Mouse (Mus musculus) myocyte (in vitro differentiated cells): ENCODE data around the gene Zfp384.

Experiments used
- MYOD1 ChIP-seq, 3 experiments: IDR thresholded peaks; one replicate each; pipeline ENCODE4 v1.6.1; 2011; ENCODE audit warnings: control low read depth in 2 of 3, low read depth in 2 of 3, mild to moderate bottlenecking in 2 of 3, moderate library complexity in 1 of 3; ENCODE audit not compliant: insufficient read length in 2 of 3, control insufficient read depth in 1 of 3
- POLR2A ChIP-seq: IDR thresholded peaks from one replicate; pipeline ENCODE4 v1.6.1; 2011; ENCODE audit warnings: low read depth, mild to moderate bottlenecking, control low read depth, moderate library complexity; ENCODE audit not compliant: insufficient read length

- TF ChIP-seq MYOD1 (IDR thresholded peaks at IDR 0.05; ENCODE audit: control insufficient read depth in 1 of 3, insufficient read length in 2 of 3, low read depth in 2 of 3) (no peak), POLR2A (no peak)
Measured at GRCm38 (mm10) chr6:124992241-124992640, 16.7 kb upstream of the Zfp384 start.
